8 mouse cellular contexts compared by ENCODE assay signal in the genomic region with DNA sequence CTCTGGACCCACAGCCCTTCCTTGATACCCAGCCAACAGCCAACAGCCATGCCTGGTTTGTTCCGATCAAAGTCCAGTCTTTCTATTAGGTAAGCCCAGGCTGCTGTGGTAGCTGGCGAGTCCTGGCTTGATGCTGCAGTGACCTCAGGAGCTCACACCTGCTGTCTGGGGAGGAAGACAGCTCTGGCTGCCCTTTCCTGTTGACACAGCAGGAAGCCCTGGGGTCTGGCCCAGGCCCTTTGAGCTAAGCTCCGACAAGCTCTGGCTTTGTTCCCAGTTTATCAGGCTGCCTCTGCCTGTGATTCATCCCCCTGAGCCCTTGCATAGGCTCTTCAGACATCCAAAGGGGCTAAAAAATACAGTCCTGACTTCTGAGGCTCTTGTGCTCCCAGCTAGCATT. TPM values are rescaled to one million over a fixed set of nuclear protein-coding genes. Genes with fewer than 3 reads are reported as not detected.
A peak's percentile ranks its signal among the peaks of the same experiment; 100 is the strongest.
DNase-seq lines count a peak whose midpoint lies in the region; ATAC-seq and TF ChIP-seq lines count a peak whose summit lies in the region.

No protein-coding gene starts in this region.

- H3K4me1 ChIP-seq in stomach, embryonic 14.5 days (ENCODE audit: control insufficient read depth, insufficient read depth, low read length), result peaks cover 6% of the 10 kb centered on the region

- no peak overlapping the region for H3K4me3 ChIP-seq in stomach, embryonic 14.5 days (ENCODE audit: low read depth, low read length)
- H3K4me3 ChIP-seq in layer of hippocampus, adult 2 months, result no peak overlapping the region

- no peak overlapping the region for H3K9ac ChIP-seq in stomach, embryonic 14.5 days (replicated peaks; ENCODE audit: low read depth, low read length)

- no peaks in the 10 kb centered on the region for H3K27me3 ChIP-seq in stomach, embryonic 14.5 days (ENCODE audit: control insufficient read depth, insufficient read depth, low read length)

- 23% methylated on average over 3 of the region's 3 CpGs for whole genome bisulfite sequencing in stomach, embryonic 14.5 days

- ATAC-seq in hematopoietic stem cell, adult 5-6 weeks (replicated peaks in 1 of 2; ENCODE audit: insufficient read depth in 1 of 2, low FRiP score in 2 of 2, low TSS enrichment in 1 of 2, low read depth in 1 of 2, poor library complexity in 2 of 2, severe bottlenecking in 2 of 2), result peak; percentile 25 to 34; a peak in 2 of 4 replicates
- peak; percentile 67 for ATAC-seq in stomach, embryonic 14.5 days (ENCODE audit: insufficient number of reproducible peaks, insufficient read depth, low FRiP score, low read depth)

- DNase-seq in retina, postnatal 1 day, result peak; percentile 64
- DNase-seq in retina, embryonic 14.5 days (ENCODE audit: low spot score), result no peak
- peak; percentile 35 to 38 for DNase-seq in cerebellum, postnatal 36 days
- DNase-seq in liver, result peak; percentile 63
- DNase-seq in layer of hippocampus, adult 2 months (ENCODE audit: low spot score in 2 of 2), result no peak
- DNase-seq in thymus, postnatal 25 days, result no peak

- no peak for TF ChIP-seq CTCF in layer of hippocampus, adult 2 months (conservative IDR thresholded peaks at IDR 0.05)

- 0 out of 2 replicates have a peak overlapping the region, but pooled peaks have one; percentile 16 for H3K27ac ChIP-seq in stomach, embryonic 14.5 days (ENCODE audit: low read length)
- H3K27ac ChIP-seq in layer of hippocampus, adult 2 months, result no peak overlapping the region

- H3K36me3 ChIP-seq in stomach, embryonic 14.5 days (ENCODE audit: control insufficient read depth, insufficient read depth, low read length), result no peaks in the 10 kb centered on the region

- H3K4me2 ChIP-seq in stomach, embryonic 14.5 days (replicated peaks; ENCODE audit: low read depth, low read length), result no peak overlapping the region

- no peaks in the 10 kb centered on the region for H3K9me3 ChIP-seq in stomach, embryonic 14.5 days (ENCODE audit: control insufficient read depth, low read depth, low read length)

RNA-seq across cellular contexts. Expression of a gene that starts 23.5 kb away (rescaled TPM):
- total RNA-seq in hematopoietic stem cell, adult 5-6 weeks (2017), result 8.1 and 9.3 TPM in 2 replicates
- 11.2 and 15.6 TPM in 2 replicates for polyA plus RNA-seq in stomach, embryonic 14.5 days (2014; fragmentation: Nextera tagmentation; extraction: Ambion mirVana)
- total RNA-seq in layer of hippocampus, adult 2 months (2021), result 1 to 10 TPM; 7.7 to 8.4 TPM

RNA-seq across cellular contexts. Expression of a gene that starts 24.5 kb away (rescaled TPM):
- 41.0 and 65.4 TPM in 2 replicates for total RNA-seq in hematopoietic stem cell, adult 5-6 weeks (2017)
- 110 and 114 TPM in 2 replicates for polyA plus RNA-seq in stomach, embryonic 14.5 days (2014; fragmentation: Nextera tagmentation; extraction: Ambion mirVana)
- total RNA-seq in layer of hippocampus, adult 2 months (2021), result 10 to 100 TPM; 93.6 to 98.1 TPM

RNA-seq across cellular contexts. Expression of a gene that starts 25.0 kb away (rescaled TPM):
- 18.4 and 33.8 TPM in 2 replicates for total RNA-seq in hematopoietic stem cell, adult 5-6 weeks (2017)
- 6.2 and 11.4 TPM in 2 replicates for polyA plus RNA-seq in stomach, embryonic 14.5 days (2014; fragmentation: Nextera tagmentation; extraction: Ambion mirVana)
- 1 to 10 TPM; 2.2 to 7.6 TPM for total RNA-seq in layer of hippocampus, adult 2 months (2021)

RNA-seq across cellular contexts. Expression of a gene that starts 45.3 kb away (rescaled TPM):
- 84.9 and 161 TPM in 2 replicates for total RNA-seq in hematopoietic stem cell, adult 5-6 weeks (2017)
- 340 and 436 TPM in 2 replicates for polyA plus RNA-seq in stomach, embryonic 14.5 days (2014; fragmentation: Nextera tagmentation; extraction: Ambion mirVana)
- 100 to 1,000 TPM; 138 to 139 TPM for total RNA-seq in layer of hippocampus, adult 2 months (2021)

Comparison
In these comparisons a context has a peak if more than half of its experiments do, and no peak if none do; other contexts are left out.
1. DNase-seq: peak in retina, postnatal 1 day (single experiment), cerebellum, postnatal 36 days (2 of 2) and liver (single experiment); none in retina, embryonic 14.5 days (single experiment), layer of hippocampus, adult 2 months (0 of 2) and thymus, postnatal 25 days (single experiment).